Mouse (Mus musculus) midbrain, embryonic 12.5 days (tissue): ENCODE results near the gene Gm17387. TPM values are rescaled to one million over a fixed set of nuclear protein-coding genes. Genes with fewer than 3 reads are reported as not detected.

ENCODE experiments used
- ATAC-seq: fragments of 200-750 bp; cut with Nextera tagmentation; 2 replicates; pipeline ENCODE4 v1.8.0; 2017; ENCODE audit warnings: low read depth, moderate TSS enrichment, moderate library complexity; ENCODE audit not compliant: low FRiP score
- H3K27ac ChIP-seq: fragments of 300-500 bp; sonication (generic); replicated peaks from 2 replicates; pipeline ENCODE4 v1.5.1; 2016; ENCODE audit warnings: mild to moderate bottlenecking
- H3K27me3 ChIP-seq: fragments of 300-500 bp; sonication (generic); 2 replicates; pipeline ENCODE4 v1.6.1; 2016; ENCODE audit warnings: mild to moderate bottlenecking
- H3K36me3 ChIP-seq: fragments of 300-500 bp; sonication (generic); 2 replicates; pipeline ENCODE4 v1.6.1; 2016
- H3K4me1 ChIP-seq: fragments of 300-500 bp; sonication (generic); 2 replicates; pipeline ENCODE4 v1.6.1; 2016
- H3K4me2 ChIP-seq: fragments of 300-500 bp; sonication (generic); replicated peaks from 2 replicates; pipeline ENCODE4 v1.6.1; 2016; ENCODE audit warnings: mild to moderate bottlenecking, moderate library complexity
- H3K4me3 ChIP-seq: fragments of 300-500 bp; sonication (generic); 2 replicates; pipeline ENCODE4 v1.5.1; 2016; ENCODE audit warnings: mild to moderate bottlenecking
- H3K9ac ChIP-seq: fragments of 300-500 bp; sonication (generic); replicated peaks from 2 replicates; pipeline ENCODE4 v1.6.1; 2016; ENCODE audit warnings: mild to moderate bottlenecking, moderate library complexity
- H3K9me3 ChIP-seq: fragments of 300-500 bp; sonication (generic); 2 replicates; pipeline ENCODE4 v1.6.1; 2016; ENCODE audit warnings: mild to moderate bottlenecking
- WGBS: fragments of 180-500 bp; shearing (Covaris S2); methylation state at CpG from one replicate; pipeline ENCODE4 v1.1.7; 2016; 5-methylcytosine and 5-hydroxymethylcytosine counted together
- polyA plus RNA-seq: library from polyadenylated mRNA; unstranded; fragments of >200 nt; fragmentation: Nextera tagmentation; extraction: Ambion mirVana; gene quantifications from 2 replicates; pipeline ENCODE4 v1.2.1, GENCODE M21; 2016

Gene Gm17387
- polyA plus RNA-seq, 1 experiment from 2014 or later, result not detected

- Histone ChIP-seq H3K4me3 (no peak overlapping the region), H3K9ac (no peak overlapping the region), H3K27me3 (no peaks in the 10 kb centered on the region), H3K4me1 (peaks cover 5% of the 10 kb centered on the region; the same call in 1 of the 2 replicates), H3K36me3 (peaks cover 3% of the 10 kb centered on the region; the same call in 1 of the 2 replicates), H3K9me3 (no peaks in the 10 kb centered on the region; the same call in 1 of the 2 replicates), H3K4me2 (no peak overlapping the region), H3K27ac (no peak overlapping the region)
- WGBS, result 87% methylated on average over 4 of the region's 4 CpGs
- ATAC-seq, result no peak
Observed at GRCm38 (mm10) chr7:141055785-141056184, 26.9 kb downstream of the Gm17387 start.

DNA sequence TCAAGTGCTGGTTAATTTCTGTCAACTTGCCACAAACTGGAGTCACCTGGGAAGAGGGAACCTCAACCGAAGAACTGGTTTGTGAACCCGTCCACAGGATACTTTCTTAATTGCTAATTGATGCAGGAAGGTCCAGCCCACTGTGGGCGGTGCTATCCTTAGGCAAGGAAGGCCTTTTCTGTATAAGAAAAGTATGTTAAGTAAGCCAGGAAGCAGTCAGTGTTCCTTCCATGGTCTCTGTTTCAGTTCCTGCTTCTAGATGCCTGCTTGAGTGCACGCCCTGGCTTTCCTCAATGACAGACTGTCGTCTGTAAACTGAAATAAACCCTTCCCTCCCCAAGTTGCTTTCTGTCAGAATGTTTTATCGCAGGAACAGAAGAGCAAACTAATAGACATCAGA lies 28.0 kb downstream of the Gm17387 start:
- no peak overlapping the region for H3K27ac ChIP-seq
- peaks cover 10% of the 10 kb centered on the region for H3K4me1 ChIP-seq
- no peaks in the 10 kb centered on the region; the same call in 1 of the 2 replicates for H3K9me3 ChIP-seq
- no peak overlapping the region for H3K4me3 ChIP-seq
- H3K4me2 ChIP-seq, result no peak overlapping the region
- WGBS, result 95% methylated on average over 6 of the region's 6 CpGs
- peaks cover 3% of the 10 kb centered on the region; the same call in 1 of the 2 replicates for H3K36me3 ChIP-seq
- ATAC-seq, result no peak
- no peak overlapping the region for H3K9ac ChIP-seq
- no peaks in the 10 kb centered on the region for H3K27me3 ChIP-seq

DNA sequence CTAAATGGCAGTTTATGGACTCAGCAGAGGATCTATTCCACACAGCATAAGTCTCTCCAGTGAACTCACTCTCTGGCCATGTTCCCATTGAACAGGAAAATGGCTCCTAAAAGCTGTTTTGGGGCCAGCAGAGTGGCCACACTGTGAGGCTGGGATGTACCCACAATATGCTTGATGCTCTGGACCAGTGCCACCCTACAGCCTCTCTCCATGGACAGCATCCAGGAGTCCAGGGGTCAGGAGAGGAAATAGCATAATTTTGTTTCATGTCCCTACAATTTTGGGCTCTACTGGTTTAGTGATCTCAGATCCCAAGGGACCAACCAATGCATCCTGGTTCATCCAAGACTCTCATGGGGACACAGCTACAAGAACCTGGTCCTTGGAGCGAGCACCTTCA lies 28.6 kb downstream of the Gm17387 start:
- Histone ChIP-seq H3K9me3 (no peaks in the 10 kb centered on the region; the same call in 1 of the 2 replicates), H3K4me2 (no peak overlapping the region), H3K36me3 (peaks cover 3% of the 10 kb centered on the region), H3K9ac (no peak overlapping the region), H3K4me1 (peaks cover 16% of the 10 kb centered on the region), H3K4me3 (no peak overlapping the region), H3K27me3 (no peaks in the 10 kb centered on the region), H3K27ac (no peak overlapping the region)
- 94% methylated on average over 1 of the region's 1 CpGs for WGBS
- no peak for ATAC-seq

GRCm38 (mm10) chr7:141058601-141059341 lies 29.8 kb downstream of the Gm17387 start:
- Histone ChIP-seq H3K27me3 (no peaks in the 10 kb centered on the region), H3K4me3 (no peak overlapping the region), H3K9me3 (no peaks in the 10 kb centered on the region; the same call in 1 of the 2 replicates), H3K4me2 (no peak overlapping the region), H3K9ac (no peak overlapping the region), H3K27ac (no peak overlapping the region), H3K4me1 (peaks cover 22% of the 10 kb centered on the region), H3K36me3 (peaks cover 12% of the 10 kb centered on the region)
- ATAC-seq, result no peak
- WGBS, result 95% methylated on average over 14 of the region's 14 CpGs

DNA sequence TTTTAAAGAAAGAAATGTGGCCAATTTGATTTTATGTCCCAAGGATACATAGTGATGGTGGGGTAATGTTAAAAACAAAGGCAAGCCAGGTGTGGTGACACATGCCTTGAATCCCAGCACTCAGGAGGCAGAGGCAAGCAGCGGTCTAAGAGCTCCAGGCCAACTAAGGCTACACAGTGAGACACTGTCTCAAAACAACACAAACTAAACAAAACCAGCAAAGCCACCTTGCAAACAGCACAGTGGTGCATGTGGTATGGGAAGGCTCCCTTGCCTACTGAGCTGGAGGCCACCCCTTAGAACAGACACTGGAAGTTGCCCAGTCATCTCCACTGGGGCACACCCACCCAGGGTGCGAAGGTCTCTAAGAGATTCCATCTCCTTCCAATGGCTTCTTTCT lies 31.0 kb downstream of the Gm17387 start:
- H3K4me2 ChIP-seq, result peak overlapping the region; percentile 89
- peak overlapping the region; percentile 92 for H3K4me3 ChIP-seq
- peak overlapping the region; percentile 97 for H3K9ac ChIP-seq
- peak overlapping the region; percentile 86 for H3K27ac ChIP-seq
- H3K36me3 ChIP-seq, result peaks cover 24% of the 10 kb centered on the region
- H3K9me3 ChIP-seq, result no peaks in the 10 kb centered on the region; the same call in 1 of the 2 replicates
- no peak; the same call in 1 of the 2 replicates for ATAC-seq
- H3K4me1 ChIP-seq, result peaks cover 22% of the 10 kb centered on the region
- no peaks in the 10 kb centered on the region for H3K27me3 ChIP-seq
- WGBS, result 73% methylated on average over 2 of the region's 2 CpGs

GRCm38 (mm10) chr7:141060426-141061242 lies 31.7 kb downstream of the Gm17387 start, which contains the start of gene B4galnt4:
Gene B4galnt4, plus strand, starts transcription at chr7:141061104.
- peak within 1 kb of the TSS; percentile 89 for H3K4me2 ChIP-seq
- peaks cover 31% of the 10 kb centered on the region for H3K36me3 ChIP-seq
- H3K4me1 ChIP-seq, result peaks cover 22% of the 10 kb centered on the region
- H3K9ac ChIP-seq, result peak within 1 kb of the TSS; percentile 97
- no peaks in the 10 kb centered on the region for H3K27me3 ChIP-seq
- peak within 1 kb of the TSS; percentile 92 for H3K4me3 ChIP-seq
- peak; percentile 97 for ATAC-seq
- no peaks in the 10 kb centered on the region; the same call in 1 of the 2 replicates for H3K9me3 ChIP-seq
- H3K27ac ChIP-seq, result peak within 1 kb of the TSS; percentile 86
- under 1% methylated on average over 70 of the region's 72 CpGs for WGBS

- H3K9me3 ChIP-seq, result no peaks in the 10 kb centered on the region
- peak overlapping the region; percentile 97 for H3K9ac ChIP-seq
- peak overlapping the region; percentile 86 for H3K27ac ChIP-seq
- H3K4me3 ChIP-seq, result peak overlapping the region; percentile 92
- H3K4me2 ChIP-seq, result peak overlapping the region; percentile 89
- under 1% methylated on average over 37 of the region's 37 CpGs for WGBS
- peaks cover 22% of the 10 kb centered on the region for H3K4me1 ChIP-seq
- H3K36me3 ChIP-seq, result peaks cover 34% of the 10 kb centered on the region
- H3K27me3 ChIP-seq, result no peaks in the 10 kb centered on the region
- peak; percentile 74 for ATAC-seq
Observed at GRCm38 (mm10) chr7:141061269-141061692, 32.4 kb downstream of the Gm17387 start.

- no peaks in the 10 kb centered on the region for H3K27me3 ChIP-seq
- peaks cover 22% of the 10 kb centered on the region for H3K4me1 ChIP-seq
- peak overlapping the region; percentile 92; the same call in 1 of the 2 replicates for H3K4me3 ChIP-seq
- no peak overlapping the region for H3K9ac ChIP-seq
- peaks cover 44% of the 10 kb centered on the region for H3K36me3 ChIP-seq
- H3K9me3 ChIP-seq, result no peaks in the 10 kb centered on the region
- H3K4me2 ChIP-seq, result peak overlapping the region; percentile 89
- ATAC-seq, result no peak
- 90% methylated on average over 7 of the region's 7 CpGs for WGBS
- no peak overlapping the region for H3K27ac ChIP-seq
Observed at GRCm38 (mm10) chr7:141062525-141062924, 33.6 kb downstream of the Gm17387 start.

DNA sequence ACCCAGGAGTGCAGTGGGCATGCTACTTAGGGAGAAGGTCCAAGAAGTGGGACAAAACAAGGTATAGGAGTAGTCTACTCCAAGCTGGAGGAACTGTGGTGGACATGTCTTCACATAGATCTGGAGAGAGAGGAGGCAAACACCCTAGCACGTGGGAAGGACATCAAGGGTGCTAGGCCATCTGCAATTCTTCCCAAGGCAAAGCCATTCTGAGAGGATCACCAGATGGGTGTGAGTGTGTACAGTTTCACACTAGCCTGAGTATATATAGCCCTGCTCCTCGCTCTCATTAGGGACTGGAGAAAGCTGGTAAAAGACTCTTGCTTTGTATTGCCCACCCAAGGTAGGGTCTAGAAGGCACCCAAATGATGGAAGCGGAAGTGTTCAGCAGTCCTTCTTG lies 34.4 kb downstream of the Gm17387 start:
- WGBS, result 84% methylated on average over 3 of the region's 3 CpGs

DNA sequence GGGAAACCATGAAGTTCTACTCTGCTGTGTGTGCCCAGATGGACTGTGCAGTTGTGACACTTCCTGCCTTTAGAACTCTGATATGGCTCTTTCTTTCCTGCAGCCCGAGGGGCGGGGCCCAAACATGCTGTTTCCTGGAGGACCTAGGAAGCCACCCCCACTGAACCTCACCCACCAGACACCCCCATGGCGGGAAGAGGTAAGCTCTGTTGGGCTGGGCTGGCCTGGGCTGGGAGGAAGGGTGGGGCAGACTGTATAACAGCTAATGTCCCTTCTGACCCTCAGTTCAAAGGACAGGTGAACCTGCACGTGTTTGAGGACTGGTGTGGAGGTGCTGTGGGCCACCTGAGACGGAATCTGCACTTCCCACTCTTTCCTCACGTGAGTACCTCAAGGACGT lies 35.2 kb downstream of the Gm17387 start:
- no peak overlapping the region for H3K4me3 ChIP-seq
- no peak overlapping the region for H3K4me2 ChIP-seq
- H3K9me3 ChIP-seq, result no peaks in the 10 kb centered on the region
- no peak for ATAC-seq
- no peaks in the 10 kb centered on the region for H3K27me3 ChIP-seq
- no peak overlapping the region for H3K9ac ChIP-seq
- no peak overlapping the region for H3K27ac ChIP-seq
- 84% methylated on average over 7 of the region's 7 CpGs for WGBS
- H3K4me1 ChIP-seq, result peaks cover 22% of the 10 kb centered on the region
- peaks cover 59% of the 10 kb centered on the region for H3K36me3 ChIP-seq

More for the DNA sequence above, 34.4 kb downstream of the Gm17387 start:
- Histone ChIP-seq H3K4me3 (no peak overlapping the region), H3K9ac (no peak overlapping the region), H3K9me3 (no peaks in the 10 kb centered on the region), H3K36me3 (peaks cover 53% of the 10 kb centered on the region), H3K27me3 (no peaks in the 10 kb centered on the region), H3K4me2 (no peak overlapping the region), H3K4me1 (peaks cover 22% of the 10 kb centered on the region), H3K27ac (no peak overlapping the region)
- ATAC-seq, result no peak

- no peak overlapping the region for H3K4me3 ChIP-seq
Observed at GRCm38 (mm10) chr7:141064576-141064975, 35.6 kb downstream of the Gm17387 start.

DNA sequence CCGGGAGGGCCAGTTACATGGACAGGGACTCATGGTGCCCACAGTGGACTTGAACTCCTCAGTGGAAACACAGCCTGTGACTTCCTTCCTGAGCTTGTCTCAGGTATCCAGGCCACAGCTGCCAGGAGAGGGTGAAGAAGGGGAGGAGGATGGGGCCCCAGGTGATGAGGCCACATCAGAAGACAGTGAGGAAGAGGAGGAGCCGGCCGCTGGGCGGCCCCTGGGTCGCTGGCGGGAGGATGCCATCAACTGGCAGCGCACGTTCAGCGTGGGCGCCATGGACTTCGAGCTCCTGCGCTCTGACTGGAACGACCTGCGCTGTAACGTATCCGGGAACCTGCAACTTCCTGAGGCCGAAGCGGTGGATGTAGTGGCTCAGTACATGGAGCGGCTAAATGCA lies 39.4 kb downstream of the Gm17387 start:
- Histone ChIP-seq H3K9ac (no peak overlapping the region), H3K9me3 (no peaks in the 10 kb centered on the region), H3K27me3 (peaks cover 25% of the 10 kb centered on the region), H3K27ac (no peak overlapping the region), H3K4me3 (no peak overlapping the region), H3K4me1 (peaks cover 4% of the 10 kb centered on the region; the same call in 1 of the 2 replicates), H3K36me3 (peaks cover 54% of the 10 kb centered on the region), H3K4me2 (no peak overlapping the region)
- 76% methylated on average over 19 of the region's 19 CpGs for WGBS
- ATAC-seq, result no peak

More at GRCm38 (mm10) chr7:141064576-141064975, 35.6 kb downstream of the Gm17387 start:
- 92% methylated on average over 7 of the region's 7 CpGs for WGBS
- Histone ChIP-seq H3K9me3 (no peaks in the 10 kb centered on the region), H3K9ac (no peak overlapping the region), H3K27me3 (0 out of 2 replicates have a peak, but pooled peaks cover 2% of the 10 kb centered on the region), H3K27ac (no peak overlapping the region), H3K36me3 (peaks cover 59% of the 10 kb centered on the region), H3K4me2 (no peak overlapping the region), H3K4me1 (peaks cover 22% of the 10 kb centered on the region)
- ATAC-seq, result no peak
